Mouse (Mus musculus): Measurements from ENCODE around the gene Tprkb.
A peak's percentile ranks its signal among the peaks of the same experiment; 100 is the strongest.
"Not testable (repeated sequence)": the region's sequence is repeated elsewhere in the genome, so short reads cannot be mapped to it uniquely, and the experiment has no call there.

Gene Tprkb

DNA sequence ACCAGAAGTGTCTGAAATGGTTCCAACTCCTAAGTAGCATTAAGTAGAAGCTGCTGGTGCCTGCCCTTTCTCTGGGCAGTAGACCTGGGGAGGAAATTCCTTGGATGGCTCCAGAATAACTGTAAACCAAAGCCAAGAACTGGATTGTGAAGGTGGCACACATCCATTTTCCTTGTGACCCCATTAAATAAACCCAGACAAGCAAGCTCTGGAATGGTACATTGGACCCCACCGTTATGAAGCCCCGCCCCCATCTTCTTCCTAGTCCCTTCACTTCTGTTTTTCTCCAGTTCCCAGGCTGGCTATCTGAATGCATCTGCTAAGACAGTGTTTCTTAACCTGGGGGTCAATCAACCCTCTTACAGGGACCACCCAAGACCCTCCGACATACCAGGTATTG, at the start of gene Tprkb:
Gene Tprkb (plus strand): TSS at position 279 of the 400 bp plus-strand sequence.
- DNase-seq, result peak; percentile 52

DNA sequence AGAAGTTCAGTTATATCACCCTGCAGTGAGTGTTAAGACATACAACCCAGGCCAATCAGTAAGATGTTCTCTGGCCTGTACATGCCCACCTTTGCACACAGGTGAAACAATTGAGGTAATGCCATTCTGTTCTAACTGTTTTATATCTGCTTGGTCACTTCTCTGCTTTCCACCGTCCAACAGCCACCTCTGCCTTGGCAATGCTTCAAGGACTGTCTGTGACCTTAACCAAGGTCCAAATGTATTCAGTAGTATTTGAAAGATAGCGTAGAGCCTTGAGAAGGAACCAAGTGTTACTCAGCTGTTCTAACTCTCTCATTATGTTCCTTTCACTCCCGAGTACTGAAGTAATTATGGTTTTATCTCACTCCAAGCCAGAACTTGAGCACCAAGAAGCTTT, 49.1 kb upstream of the Tprkb start:
- DNase-seq, result peak; percentile 36

DNA sequence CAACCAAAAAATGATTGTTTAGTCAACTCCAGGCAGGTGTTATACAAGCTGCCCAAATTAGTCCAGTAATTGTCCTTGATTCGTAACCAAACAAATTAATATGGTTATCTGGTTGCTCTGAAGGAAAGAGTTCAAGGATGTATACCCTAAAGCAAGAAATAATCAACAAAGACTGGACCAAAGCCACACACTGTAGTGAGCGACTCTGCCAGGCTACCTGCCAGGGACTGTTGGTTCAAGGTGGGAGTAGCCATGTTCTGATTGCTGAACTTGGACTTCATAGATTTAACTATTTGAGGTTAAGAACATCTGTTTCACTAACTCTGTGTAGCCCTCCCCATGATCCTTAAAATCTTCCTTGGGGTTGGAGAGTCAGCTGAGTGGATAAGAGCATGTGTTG, 48.5 kb upstream of the Tprkb start:
- DNase-seq, result no peak

DNA sequence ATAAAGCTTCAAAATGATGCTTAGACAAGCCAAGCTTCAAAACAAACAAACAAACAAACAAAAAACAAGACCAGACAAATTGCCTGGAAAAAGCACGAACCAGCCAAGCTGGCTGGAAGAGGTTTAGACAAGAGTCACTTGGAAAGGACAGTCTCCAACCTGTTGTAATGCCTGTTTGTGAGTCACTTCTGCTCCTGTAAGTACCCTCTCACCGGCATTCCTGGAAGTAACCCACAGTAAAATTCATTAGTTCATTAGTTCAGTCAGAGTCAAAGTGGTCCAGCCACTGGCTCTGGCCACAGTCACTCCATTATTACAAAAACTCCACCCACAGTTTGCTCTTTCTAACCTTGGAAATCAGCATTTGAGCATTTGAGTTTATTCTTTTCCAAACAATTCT, 47.8 kb upstream of the Tprkb start:
- no peak for DNase-seq

DNA sequence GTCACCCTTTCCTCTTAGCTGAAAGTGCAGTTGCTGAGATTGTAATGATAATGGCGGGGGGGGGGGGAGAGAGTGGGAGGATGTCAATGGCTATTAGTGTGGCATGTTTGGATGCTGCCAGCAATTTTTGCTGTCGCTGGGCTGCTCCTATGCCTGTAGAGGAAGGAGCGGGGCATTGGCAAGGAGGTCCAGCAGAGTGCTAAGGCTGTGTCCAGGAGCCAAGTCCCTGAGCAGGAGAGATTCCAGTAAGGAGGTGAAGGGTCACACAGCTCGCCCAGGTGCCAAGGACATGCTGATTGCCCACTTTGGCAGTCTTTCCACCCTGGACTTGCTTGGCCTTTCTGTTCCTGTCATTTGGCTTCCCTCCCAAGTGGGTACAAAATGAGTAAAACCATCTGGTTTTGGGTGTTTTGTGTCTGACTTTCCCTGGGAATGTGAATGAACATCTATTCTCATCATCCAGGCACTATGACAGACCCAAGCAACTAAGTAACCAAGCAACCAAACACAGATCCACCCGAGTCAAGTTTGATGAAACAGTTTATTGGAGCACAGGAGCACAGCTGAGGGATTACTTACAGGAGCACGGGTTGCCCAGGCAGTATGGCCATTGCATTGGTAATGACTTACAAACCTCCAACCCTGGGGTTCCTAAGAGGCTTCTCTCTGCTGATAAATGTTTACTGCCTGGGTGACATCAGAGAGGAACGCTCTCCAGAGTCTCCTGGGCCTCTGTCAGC, 46.6 kb upstream of the Tprkb start:
- peak; percentile 62 for DNase-seq

DNA sequence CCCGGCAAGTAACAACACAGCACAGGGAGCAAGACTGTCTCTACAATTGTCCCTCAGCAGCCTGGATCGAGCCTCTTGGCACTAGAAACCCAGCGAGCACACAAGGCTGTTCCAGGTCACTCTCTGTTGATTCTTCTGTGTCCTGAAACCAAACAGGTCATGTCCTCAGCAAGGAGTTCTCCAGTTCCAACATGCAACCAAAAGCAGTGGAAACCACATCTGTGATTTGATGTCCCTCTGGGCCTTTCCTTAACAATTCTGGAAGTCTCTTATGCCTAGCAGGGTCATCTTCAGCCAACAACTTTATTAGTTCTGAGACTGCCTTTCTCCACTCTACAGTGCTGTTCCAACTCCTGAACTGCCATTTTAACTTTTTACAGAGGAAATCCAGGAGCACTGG, 45.5 kb upstream of the Tprkb start:
- not testable (repeated sequence) for DNase-seq

DNA sequence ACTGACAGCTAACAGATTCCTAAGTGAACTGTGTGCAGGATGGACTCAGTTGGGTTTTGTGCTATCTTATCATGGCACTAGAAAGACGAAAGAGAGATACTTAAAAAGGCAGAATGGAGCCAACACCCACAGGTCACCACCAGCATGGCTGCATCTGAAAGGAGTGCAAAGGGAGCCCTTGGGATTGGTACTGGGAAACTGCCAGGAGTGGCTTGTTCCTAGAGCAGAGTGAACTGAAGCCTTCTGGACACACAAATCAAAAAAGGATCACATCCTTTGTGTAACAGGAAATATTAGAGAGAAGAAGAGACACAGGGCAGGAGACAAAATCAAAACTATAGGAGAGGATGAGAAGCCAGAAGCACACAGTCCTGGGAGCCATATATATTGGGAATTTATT, 44.7 kb upstream of the Tprkb start:
- DNase-seq, result not testable (repeated sequence)

DNA sequence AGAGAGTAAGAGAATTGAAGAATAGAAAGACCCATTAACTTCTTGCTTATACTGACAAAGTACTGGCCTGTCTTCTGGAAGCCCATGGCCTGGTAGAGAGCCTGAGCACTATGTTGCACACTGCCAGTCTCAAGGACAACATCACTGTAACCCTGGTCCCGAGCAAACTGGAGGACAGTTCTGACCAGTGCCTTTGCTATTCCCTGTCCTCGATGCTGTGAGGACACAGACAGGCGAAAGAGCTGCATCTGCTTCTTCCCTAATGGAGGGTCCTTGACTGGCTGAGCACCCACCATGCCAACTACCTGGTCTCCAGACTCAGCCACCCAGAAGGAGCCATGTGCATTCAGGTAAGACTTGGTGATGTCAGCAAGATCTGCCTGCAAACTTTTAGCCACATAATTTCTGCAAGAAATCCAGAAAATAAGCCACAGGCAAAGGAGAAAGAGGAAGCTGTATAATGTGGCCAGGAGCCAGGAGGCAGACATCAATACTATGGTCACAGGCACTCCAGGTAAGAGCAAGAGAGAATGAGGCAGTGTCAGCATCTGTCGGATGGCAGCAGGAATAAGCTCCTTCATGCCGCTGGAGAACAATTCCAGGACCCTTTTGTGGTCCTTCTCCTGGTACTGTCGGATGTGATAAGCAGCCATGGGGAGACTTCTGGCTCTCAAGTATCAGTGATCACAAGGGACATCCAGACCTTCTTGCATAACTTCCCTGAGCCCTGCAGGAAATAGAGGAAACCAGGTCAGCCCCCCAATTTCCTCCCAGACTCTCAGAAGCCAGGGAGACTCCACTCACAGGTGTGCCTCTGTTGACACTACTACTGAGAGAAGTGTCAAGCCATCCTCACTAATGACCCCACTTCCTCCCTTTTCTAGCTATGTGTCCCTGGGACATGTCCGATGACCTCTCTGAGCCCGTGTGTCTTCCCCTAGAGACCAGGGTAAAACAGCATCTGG, 43.7 kb upstream of the Tprkb start:
- DNase-seq, result peak; percentile 38

DNA sequence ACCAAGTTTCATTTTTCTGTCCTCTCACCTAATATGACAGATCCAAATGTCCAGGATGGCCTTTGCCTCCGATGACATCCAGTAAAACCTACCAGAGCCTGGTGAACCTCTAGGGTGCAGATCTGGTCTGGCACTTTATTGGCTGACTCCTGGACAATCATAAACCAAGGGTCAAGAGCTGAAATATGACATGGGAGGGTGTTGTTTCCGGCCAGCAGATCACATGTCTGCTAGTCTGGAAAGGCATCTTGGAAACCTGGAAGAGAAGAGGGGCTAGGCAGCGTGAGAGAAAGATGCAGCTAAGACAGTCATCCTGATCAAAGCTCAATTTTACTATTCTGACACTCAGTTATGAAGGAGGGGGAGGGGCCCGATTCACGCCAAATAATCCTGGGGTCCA, 42.7 kb upstream of the Tprkb start, which contains the start of gene Nat8f2:
Gene Nat8f2 (minus strand): TSS at position 153 of the 400 bp plus-strand sequence.
- DNase-seq, result peak; percentile 78

DNA sequence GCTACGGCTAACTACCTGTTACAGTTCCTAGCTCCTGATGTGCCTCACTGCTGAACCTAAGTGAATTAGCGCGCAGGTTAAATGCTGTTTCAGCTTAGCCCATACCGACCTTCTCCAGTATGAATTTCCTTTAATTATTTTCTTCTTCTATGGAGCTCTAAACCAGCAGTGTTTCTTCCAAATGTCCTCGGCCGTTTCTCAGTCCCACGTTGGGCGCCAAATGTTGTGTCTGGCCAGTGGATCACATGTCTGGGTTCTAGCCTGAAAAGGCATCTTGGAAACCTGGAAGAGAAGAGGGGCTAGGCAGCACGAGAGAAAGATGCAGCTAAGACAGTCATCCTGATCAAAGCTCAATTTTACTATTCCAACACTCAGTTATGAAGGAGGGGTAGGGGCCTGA, 28.4 kb upstream of the Tprkb start:
- DNase-seq, result not testable (repeated sequence)

DNA sequence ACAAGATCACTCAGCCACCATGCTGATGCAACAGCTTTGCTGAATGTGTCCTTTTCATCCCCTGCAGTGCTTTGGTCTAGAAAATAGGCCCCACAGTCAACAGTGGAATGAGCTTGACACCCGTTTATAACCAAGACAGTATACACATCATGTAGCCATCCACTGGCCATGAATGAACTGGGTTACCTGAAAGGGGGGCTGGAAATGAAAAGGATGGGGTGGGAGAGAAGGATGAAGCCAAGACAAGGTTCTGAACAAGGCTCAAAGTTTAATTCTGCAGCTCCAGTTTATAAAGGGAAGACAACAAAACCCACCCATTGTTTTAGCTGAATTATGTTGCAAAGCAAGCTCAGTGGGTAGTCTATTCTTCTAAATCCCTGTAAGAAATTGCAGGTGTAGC, 27.4 kb upstream of the Tprkb start:
- DNase-seq, result no peak

DNA sequence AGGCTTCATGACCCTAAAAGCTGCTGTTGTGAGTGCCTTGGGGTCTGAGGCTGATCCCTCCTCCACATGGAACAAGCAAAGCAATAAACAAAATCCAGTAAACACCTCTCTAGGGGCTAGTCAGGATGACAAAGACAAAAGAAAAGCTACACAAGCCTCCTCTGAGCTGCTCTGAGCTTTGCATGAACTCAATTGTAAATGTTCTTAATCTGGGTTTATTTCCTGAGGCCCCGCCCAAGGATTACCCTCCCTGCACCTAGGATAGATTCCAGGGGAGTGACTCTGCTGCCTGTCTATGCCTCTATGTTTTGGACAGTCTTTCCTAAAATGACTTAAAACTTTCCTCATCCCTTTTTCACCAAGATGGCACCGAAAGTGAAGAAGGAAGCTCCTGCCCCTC, 22.7 kb upstream of the Tprkb start:
- no peak for DNase-seq

DNA sequence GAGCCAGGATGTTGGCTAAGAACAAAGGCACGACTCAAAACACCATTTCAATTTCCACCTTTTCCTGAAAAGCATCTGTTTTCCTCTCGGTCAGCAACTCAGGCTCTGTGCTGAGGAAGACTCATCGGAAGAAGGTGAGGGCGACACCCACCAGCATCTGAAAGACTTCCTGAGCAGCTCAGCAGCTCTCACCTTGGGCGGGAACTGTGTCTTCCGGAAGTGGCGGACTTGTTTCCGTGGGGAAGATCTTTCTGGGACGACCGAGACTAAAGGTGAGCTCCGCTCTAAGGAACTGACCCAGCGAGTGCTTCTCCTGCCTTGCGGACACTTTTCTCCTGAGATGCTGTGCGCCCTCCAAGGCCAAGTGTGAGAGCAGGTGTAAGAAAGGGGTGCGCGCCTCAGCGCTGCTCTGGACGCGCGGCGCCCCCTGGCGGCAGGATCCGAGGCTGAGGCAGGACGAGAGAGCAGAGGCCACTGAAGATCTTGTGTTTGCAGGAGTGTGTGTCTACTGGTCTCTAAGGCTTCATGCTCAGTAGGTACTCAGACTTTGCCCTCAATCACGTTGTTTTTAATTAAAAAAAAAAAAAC, 16.5 kb upstream of the Tprkb start:
- DNase-seq, result peak; percentile 34

DNA sequence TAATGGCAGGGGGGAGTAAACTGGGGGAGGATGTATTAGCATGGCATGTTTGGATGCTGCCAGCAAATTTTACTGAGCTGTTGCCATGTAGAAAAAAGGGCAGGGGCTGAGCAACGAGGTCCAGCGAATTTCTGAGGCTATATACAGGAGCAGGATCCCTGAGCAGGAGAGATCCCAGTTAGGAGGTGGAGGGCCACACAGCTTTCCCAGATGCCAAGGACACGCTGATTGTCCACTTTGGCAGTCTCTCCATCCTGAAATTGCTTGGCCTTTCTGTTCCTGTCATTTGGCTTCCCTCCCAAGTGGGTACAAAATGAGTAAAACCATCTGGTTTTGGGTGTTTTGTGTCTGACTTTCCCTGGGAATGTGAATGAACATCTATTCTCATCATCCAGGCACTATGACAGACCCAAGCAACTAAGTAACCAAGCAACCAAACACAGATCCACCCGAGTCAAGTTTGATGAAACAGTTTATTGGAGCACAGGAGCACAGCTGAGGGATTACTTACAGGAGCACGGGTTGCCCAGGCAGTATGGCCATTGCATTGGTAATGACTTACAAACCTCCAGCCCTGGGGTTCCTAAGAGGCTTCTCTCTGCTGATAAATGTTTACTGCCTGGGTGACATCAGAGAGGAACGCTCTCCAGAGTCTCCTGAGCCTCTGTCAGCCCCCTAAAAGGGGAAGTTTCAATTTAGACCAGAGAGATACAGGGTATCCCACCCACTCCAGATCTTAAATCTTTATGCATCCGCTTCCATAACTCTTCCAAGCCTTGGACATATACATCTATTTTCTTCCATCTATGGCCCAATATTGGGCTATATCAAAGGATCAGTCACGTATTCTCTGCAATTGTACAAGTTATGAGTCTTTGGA, 12.8 kb upstream of the Tprkb start:
- not testable (repeated sequence) for DNase-seq

DNA sequence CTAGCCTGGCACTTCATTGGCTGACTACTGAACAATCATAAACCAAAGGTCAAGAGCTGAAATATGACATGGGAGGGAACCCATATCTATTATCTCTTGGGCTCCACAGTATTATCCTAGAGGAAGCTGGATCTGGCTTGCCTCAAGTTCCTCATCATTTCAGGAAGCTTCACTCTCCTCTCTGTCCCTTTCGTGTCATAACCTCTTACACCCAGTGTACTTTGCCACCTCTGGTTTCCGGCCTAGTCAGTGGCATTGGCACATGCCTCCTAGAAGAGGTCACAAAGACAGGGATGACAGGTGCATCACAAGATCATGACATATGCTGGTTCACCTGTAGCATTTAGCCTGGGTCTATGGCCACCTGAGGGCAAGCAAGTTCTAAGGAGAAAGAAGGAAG, 9.4 kb upstream of the Tprkb start:
- no peak for DNase-seq

DNA sequence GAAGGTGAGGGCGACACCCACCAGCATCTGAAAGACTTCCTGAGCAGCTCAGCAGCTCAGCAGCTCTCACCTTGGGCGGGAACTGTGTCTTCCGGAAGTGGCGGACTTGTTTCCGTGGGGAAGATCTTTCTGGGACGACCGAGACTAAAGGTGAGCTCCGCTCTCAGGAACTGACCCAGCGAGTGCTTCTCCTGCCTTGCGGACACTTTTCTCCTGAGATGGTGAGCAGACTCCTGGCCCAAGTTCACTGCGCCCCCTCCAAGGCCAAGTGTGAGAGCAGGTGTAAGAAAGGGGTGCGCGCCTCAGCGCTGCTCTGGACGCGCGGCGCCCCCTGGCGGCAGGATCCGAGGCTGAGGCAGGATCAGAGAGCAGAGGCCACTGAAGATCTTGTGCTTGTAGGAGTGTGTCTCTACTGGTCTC, 7.0 kb upstream of the Tprkb start, which contains the start of gene Nat8f4:
Gene Nat8f4 (minus strand): TSS at position 243 of the 420 bp plus-strand sequence.
- DNase-seq, result peak; percentile 84

DNA sequence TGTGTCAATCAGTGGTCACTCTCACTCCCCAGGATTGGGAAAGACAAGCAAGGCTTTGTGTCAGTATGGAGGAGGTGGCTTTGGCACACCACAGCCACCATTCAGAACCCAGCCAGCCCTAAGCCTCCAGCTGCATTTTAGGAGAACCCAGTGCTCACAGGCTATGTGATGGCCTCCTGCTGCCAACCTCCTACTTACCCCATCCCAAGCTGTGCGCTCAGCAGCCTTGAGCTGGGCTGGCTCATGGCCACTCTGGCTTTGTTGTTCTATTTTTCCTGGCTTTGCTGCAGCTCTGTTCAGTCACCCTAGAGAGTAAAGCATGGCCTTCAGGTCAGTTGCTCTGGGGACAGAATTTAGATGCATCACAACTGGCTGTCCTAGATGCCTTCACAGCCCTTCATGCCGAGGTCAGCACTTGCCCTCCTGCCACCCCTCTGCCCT, 4.7 kb upstream of the Tprkb start:
- peak; percentile 35 for DNase-seq

DNA sequence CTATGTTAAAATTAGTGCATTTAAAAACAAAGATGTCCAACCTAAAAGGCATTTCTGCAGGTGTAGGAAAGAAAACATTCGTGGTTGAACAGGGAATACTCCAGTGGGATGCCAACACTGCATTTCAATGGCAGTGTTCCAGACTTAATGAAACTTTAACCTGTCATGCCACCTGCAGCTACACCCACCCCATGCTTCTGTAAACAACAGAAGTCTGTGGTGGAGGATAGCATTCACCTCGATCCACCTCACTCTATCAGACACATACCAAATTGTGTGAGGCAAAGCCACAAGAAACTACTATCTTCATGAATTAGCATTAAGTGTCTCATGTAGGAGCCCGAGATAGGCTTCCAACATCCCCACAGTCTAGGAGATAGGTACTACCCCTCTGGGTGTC, 3.3 kb upstream of the Tprkb start:
- DNase-seq, result peak; percentile 66

DNA sequence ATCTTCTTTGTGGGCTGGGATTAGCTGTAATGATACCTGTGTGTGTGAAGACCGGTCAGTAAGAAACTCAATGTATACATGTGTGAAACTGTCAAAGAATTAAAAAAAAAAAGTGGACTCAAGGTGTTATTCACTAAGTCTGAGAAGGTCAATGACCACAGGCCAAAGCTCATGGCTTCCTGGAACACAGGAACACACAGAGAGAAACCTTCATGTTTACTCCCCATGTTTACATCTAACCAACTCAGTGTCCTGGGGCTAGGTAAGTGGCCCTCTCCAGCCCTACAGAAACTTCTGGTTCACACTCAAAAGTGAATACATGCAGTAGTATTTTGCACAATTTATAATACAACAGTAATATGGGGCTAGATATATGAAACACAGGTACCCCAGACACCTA, 2.0 kb upstream of the Tprkb start:
- no peak for DNase-seq

DNA sequence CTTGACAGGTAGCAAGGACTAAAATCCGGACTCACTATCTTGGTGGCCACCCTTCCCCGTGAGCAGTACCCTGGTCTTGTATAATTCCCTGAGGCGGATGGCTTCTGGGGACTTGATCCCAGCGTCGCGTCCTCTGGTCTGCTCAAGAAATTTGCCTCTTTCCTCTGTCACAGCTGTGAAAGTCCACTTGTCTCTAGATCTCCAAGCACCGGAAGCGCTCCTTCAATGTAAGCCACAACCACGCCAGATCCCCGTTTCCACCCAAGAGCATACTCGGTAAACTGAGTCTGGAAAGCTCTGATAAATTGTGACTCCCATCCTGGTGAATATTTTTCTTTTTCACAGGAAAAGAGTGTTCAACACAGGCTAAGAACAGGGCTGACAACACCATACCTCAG, 3.5 kb downstream of the Tprkb start:
- no peak for DNase-seq

DNA sequence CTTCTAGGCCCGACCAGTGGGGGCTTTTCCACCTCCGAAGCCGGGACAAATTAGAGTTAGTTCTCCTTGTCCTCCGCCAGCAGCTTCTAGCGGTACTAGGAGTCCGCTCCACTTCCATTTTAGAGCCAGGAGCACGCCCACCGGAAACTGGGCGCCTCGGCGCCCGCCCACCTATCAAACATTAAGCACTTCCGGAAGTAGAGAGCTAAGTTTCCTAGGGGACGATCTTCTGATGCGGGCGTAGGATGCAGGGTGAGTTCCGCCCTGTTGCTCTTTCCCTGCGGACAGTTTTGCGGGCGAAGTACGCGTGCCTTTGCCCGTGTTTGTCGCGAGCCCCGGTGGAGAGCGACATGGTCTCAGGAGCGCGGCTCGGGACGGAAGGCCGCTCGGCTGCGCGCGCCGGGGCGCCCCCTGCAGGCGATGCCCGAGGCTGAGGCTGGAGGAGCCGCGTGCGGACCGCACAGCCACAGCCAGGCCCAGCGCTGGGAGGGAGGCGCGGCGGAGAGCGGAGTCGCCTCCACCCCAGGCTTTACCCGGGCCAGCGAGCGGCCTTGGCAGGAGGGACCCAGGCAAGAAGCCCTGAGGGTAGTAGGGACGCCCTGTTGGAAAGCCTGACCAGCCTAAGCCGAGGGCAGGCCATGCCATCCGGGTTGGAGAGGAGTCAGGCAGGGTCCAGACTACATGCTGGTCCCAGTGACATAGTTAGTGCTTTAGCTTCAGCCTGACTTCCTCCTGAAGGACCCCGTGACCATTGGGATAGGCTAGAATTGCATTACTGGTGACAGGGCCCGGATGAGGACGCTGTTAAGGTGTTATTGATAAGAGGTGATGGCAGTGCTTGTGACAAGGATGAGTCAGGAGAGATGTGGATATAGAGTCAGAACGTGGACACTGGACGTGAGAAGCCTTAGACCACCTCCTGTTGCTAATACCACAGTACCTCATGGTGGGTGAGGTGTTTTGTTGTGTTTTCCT, 4.2 kb downstream of the Tprkb start, which contains the start of gene Nat8f1:
Gene Nat8f1 (minus strand): TSS at position 149 of the 975 bp plus-strand sequence.
- peak; percentile 94 for DNase-seq

Measured in kidney, adult 11 months (tissue).